10 mouse cellular contexts compared by ENCODE assay signal in genomic region chr13:97546936-97547335, GRCm38 (mm10).
DNase-seq lines count a peak whose midpoint lies in the region; ATAC-seq and TF ChIP-seq lines count a peak whose summit lies in the region.
"Had no signal": no experiment of that assay in that cellular context is flagged by ENCODE, and none has a peak within 500 bp of the region (broad histone marks: within the 10 kb centered on the region; RNA-seq: fewer than 3 reads in every experiment).

No protein-coding gene starts in this region.

- H3K27me3 ChIP-seq in kidney, adult 2 months (replicated peaks; ENCODE audit: control insufficient read depth, insufficient read depth, low read length), result no peaks in the 10 kb centered on the region
- H3K27me3 ChIP-seq in neural tube, embryonic 13.5 days, result no peaks in the 10 kb centered on the region

- peak; percentile 44 for DNase-seq in kidney, adult 2 months
- DNase-seq in kidney, adult 18-20 months, result no peak
- DNase-seq in neural tube, embryonic 10.5 days (ENCODE audit: extremely low spot score, low spot score), result no peak
- DNase-seq in large intestine, adult 2 months (ENCODE audit: low read depth, low spot score), result peak; percentile 64
- DNase-seq: spleen, adult 18-20 months had no signal

- TF ChIP-seq CTCF in kidney, adult 2 months (conservative IDR thresholded peaks at IDR 0.05; ENCODE audit: insufficient read depth, insufficient read length, low read depth, low read length), result no peak

- no peak overlapping the region for H3K9ac ChIP-seq in neural tube, embryonic 13.5 days

- H3K27ac ChIP-seq in kidney, adult 2 months (ENCODE audit: insufficient read depth, low read depth, low read length), result no peak overlapping the region
- peak overlapping the region; percentile 67; the same call in 1 of the 2 replicates for H3K27ac ChIP-seq in neural tube, embryonic 13.5 days (replicated peaks)
- H3K27ac ChIP-seq: limb, embryonic 10.5 days had no signal

- H3K4me1 ChIP-seq in kidney, adult 2 months (ENCODE audit: control insufficient read depth, insufficient read depth, low read length), result no peaks in the 10 kb centered on the region
- peaks cover 29% of the 10 kb centered on the region for H3K4me1 ChIP-seq in neural tube, embryonic 13.5 days (replicated peaks)

- H3K4me3 ChIP-seq in kidney, adult 2 months (ENCODE audit: insufficient read depth, low read depth, low read length), result no peak overlapping the region
- H3K4me3 ChIP-seq in neural tube, embryonic 13.5 days, result no peak overlapping the region
- H3K4me3 ChIP-seq: limb, embryonic 10.5 days; megakaryocyte, embryonic 14.5 days had no signal

- 53% methylated on average over 5 of the region's 5 CpGs for WGBS in kidney, adult 2 months
- 54% methylated on average over 5 of the region's 5 CpGs for WGBS in neural tube, embryonic 13.5 days
- WGBS in large intestine, adult 2 months, result 31% methylated on average over 5 of the region's 5 CpGs

- H3K9me3 ChIP-seq in neural tube, embryonic 13.5 days, result no peaks in the 10 kb centered on the region
- H3K9me3 ChIP-seq: limb, embryonic 10.5 days had no signal

- no peak overlapping the region for H3K4me2 ChIP-seq in neural tube, embryonic 13.5 days

- TF ChIP-seq POLR2A in kidney, adult 2 months (IDR thresholded peaks at IDR 0.05; ENCODE audit: low read depth, low read length), result no peak

- no peaks in the 10 kb centered on the region for H3K36me3 ChIP-seq in kidney, adult 2 months (ENCODE audit: control insufficient read depth, insufficient read depth, low read length)
- H3K36me3 ChIP-seq in neural tube, embryonic 13.5 days, result no peaks in the 10 kb centered on the region
- H3K36me3 ChIP-seq: limb, embryonic 10.5 days had no signal

- ATAC-seq in neural tube, embryonic 13.5 days (ENCODE audit: low read depth), result no peak
- no peak for ATAC-seq in monocyte, adult 5-6 weeks (replicated peaks; ENCODE audit: insufficient number of reproducible peaks, low FRiP score, low TSS enrichment, poor library complexity, severe bottlenecking)
- no peak for ATAC-seq in erythroid progenitor cell, adult 5-6 weeks (replicated peaks; ENCODE audit: low FRiP score, poor library complexity, severe bottlenecking)

Comparison
In these comparisons a context has a peak if more than half of its experiments do, and no peak if none do; other contexts are left out.
1. DNase-seq: peak in kidney, adult 2 months (single experiment) and large intestine, adult 2 months (single experiment); none in kidney, adult 18-20 months (single experiment) and neural tube, embryonic 10.5 days (single experiment).